Mouse (Mus musculus) liver, embryonic 12.5 days (tissue): Measurements from ENCODE around the gene Spata25. TPM values are rescaled to one million over a fixed set of nuclear protein-coding genes. Genes with fewer than 3 reads are reported as not detected.
A peak's percentile ranks its signal among the peaks of the same experiment; 100 is the strongest.

Experiments used
- ATAC-seq: fragments of 200-750 bp; cut with Nextera tagmentation; 2 replicates; pipeline ENCODE4 v1.8.0; 2017; ENCODE audit warnings: moderate number of reproducible peaks, mild to moderate bottlenecking, moderate library complexity
- H3K27ac ChIP-seq: fragments of 300-500 bp; sonication (generic); 2 replicates; pipeline ENCODE4 v1.5.1; 2016; ENCODE audit warnings: mild to moderate bottlenecking
- H3K27me3 ChIP-seq: fragments of 300-500 bp; sonication (generic); replicated peaks from 2 replicates; pipeline ENCODE4 v1.6.1; 2016; ENCODE audit warnings: mild to moderate bottlenecking, moderate library complexity
- H3K36me3 ChIP-seq: fragments of 300-500 bp; sonication (generic); 2 replicates; pipeline ENCODE4 v1.6.1; 2016; ENCODE audit warnings: mild to moderate bottlenecking, moderate library complexity
- H3K4me1 ChIP-seq: fragments of 300-500 bp; sonication (generic); 2 replicates; pipeline ENCODE4 v1.6.1; 2016
- H3K4me2 ChIP-seq: fragments of 300-500 bp; sonication (generic); 2 replicates; pipeline ENCODE4 v1.6.1; 2016; ENCODE audit warnings: mild to moderate bottlenecking, moderate library complexity
- H3K4me3 ChIP-seq: fragments of 300-500 bp; sonication (generic); 2 replicates; pipeline ENCODE4 v1.5.1; 2016; ENCODE audit warnings: mild to moderate bottlenecking, moderate library complexity
- H3K9ac ChIP-seq: fragments of 300-500 bp; sonication (generic); 2 replicates; pipeline ENCODE4 v1.6.1; 2016; ENCODE audit warnings: mild to moderate bottlenecking, moderate library complexity
- H3K9me3 ChIP-seq: fragments of 300-500 bp; sonication (generic); replicated peaks from 2 replicates; pipeline ENCODE4 v1.6.1; 2016; ENCODE audit warnings: mild to moderate bottlenecking, moderate library complexity
- WGBS: fragments of 180-500 bp; shearing (Covaris S2); methylation state at CpG from one replicate; pipeline ENCODE4 v1.1.7; 2016; ENCODE audit not compliant: insufficient replicate concordance; 5-methylcytosine and 5-hydroxymethylcytosine counted together
- polyA plus RNA-seq: library from polyadenylated mRNA; unstranded; fragments of >200 nt; fragmentation: Nextera tagmentation; extraction: Ambion mirVana; gene quantifications from 2 replicates; pipeline ENCODE4 v1.2.1, GENCODE M21; 2016

Gene Spata25
- polyA plus RNA-seq, 1 experiment from 2014 or later, result not detected

DNA sequence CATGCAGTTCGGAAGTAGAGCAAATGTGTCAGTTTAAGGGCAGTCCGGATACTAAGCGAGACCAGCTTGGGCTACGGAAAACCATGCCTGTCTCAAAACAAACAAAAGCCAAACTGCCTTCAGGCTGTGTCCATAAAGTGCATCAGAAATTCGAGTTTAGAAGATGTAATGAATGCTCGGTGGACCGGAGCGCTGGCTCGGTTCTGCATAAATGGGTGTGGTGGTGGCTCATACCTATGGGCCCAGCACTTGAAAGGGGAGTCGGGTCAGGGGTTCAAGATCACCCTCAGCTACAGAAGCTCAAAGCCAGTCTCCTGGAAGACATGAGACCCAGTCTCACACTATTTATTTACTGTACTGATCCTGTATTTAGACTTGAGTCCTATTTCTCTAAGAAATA is 40.6 kb downstream of the Spata25 start:
- Histone ChIP-seq H3K9ac (no peak overlapping the region), H3K4me1 (peaks cover 55% of the 10 kb centered on the region), H3K27me3 (peaks cover 36% of the 10 kb centered on the region), H3K36me3 (peaks cover 43% of the 10 kb centered on the region), H3K4me3 (no peak overlapping the region), H3K9me3 (no peaks in the 10 kb centered on the region), H3K4me2 (no peak overlapping the region), H3K27ac (no peak overlapping the region)
- ATAC-seq, result no peak
- WGBS, result 81% methylated on average over 10 of the region's 10 CpGs

DNA sequence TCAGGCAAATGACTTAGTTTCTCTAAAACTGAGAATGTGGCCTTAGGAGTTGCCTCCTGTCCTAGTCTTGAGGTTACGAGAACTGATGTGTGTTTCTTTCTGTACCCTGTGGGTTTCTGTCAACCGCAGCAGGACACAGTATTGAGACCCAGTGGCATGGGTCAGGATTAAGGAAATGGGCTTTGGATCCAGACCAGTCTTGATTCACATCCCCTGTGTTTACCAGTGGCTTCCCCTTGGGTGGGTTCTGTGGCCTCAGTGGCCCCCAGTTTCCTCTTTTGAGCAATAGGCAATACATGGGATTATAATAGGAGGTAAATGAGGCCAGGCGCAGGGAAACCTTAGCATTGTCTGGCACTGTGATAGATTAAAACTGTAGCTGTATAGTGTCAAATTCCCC is 41.3 kb downstream of the Spata25 start:
- Histone ChIP-seq H3K27me3 (peaks cover 38% of the 10 kb centered on the region), H3K4me2 (peak overlapping the region; percentile 99), H3K27ac (no peak overlapping the region), H3K4me3 (0 out of 2 replicates have a peak overlapping the region, but pooled peaks have one; percentile 70), H3K9ac (no peak overlapping the region), H3K9me3 (no peaks in the 10 kb centered on the region), H3K4me1 (peaks cover 55% of the 10 kb centered on the region), H3K36me3 (peaks cover 35% of the 10 kb centered on the region)
- 59% methylated on average over 3 of the region's 3 CpGs for WGBS
- no peak for ATAC-seq

DNA sequence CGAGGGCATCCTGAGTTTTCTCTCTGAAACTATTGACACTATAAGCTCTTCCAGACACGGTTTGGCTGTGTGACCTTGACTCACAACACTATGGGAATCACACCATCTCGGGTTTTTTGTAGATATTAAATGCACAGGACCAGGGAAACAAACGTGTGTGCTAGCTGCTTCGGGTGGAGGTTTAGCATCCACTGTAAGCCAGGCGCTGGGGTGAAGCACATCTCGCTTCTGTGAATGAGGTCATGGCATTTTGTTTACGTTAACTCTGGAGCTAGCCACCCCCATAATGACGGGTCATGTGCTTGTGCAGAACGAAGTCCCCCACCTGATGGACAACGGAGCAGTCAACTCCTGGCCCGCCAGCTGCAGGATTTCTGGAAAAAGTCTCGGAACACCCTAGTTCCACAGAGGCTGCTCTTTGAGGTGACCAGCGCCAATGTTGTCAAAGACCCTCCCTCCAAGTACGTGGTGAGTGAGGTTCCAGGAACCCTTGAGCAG is 41.9 kb downstream of the Spata25 start:
- H3K9ac ChIP-seq, result peak overlapping the region; percentile 79
- H3K27me3 ChIP-seq, result peaks cover 44% of the 10 kb centered on the region
- ATAC-seq, result no peak
- peaks cover 29% of the 10 kb centered on the region for H3K36me3 ChIP-seq
- peak overlapping the region; percentile 73 for H3K27ac ChIP-seq
- H3K4me2 ChIP-seq, result peak overlapping the region; percentile 99
- WGBS, result 14% methylated on average over 15 of the region's 15 CpGs
- peak overlapping the region; percentile 70 for H3K4me3 ChIP-seq
- no peaks in the 10 kb centered on the region for H3K9me3 ChIP-seq
- peaks cover 55% of the 10 kb centered on the region for H3K4me1 ChIP-seq

DNA sequence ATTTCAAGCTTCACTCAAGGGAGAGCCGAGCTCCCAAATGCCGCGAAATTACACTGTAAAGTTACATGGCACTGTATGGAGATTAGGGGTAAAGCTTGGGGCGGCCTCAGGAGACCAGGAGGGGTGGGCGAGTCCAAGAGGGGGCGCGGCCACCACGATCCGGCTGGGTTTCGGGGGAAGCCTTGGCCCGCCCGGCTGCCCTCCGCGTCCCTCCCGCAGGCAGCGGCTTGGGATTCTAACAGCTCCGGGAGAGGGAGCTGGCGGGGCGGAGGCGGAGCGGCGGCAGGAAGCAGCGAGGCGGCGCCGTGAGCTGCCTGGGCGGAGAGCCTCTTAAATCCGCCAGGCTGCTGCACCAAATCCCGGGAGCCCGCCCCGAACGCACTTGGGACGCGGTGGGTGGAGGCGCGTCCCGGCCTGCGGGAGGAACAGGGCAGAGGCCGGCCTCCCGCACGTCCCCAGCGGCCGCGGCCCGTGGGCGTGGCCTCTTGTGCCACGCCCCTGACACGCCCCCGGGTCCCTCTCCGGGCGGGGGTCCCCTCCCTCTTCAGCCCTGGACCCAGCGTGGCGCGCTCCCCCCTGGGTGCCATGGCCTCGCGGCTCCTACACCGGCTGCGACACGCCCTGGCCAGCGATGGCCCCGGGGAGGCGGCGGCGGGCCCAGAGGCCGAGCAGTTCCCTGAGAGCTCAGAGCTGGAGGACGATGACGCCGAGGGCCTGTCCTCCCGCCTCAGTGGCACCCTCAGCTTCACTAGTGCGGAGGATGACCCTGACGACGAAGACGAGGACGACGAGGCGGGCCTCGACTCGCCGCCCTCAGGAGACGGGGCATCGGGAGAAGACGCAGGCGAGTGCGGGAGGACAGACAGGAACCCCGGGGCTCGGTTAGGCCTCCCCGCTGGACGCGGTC is 42.6 kb downstream of the Spata25 start, which contains the start of gene Snx21:
Gene Snx21 (plus strand): TSS at position 343 of the 907 bp plus-strand sequence.
- peaks cover 22% of the 10 kb centered on the region; the same call in 1 of the 2 replicates for H3K36me3 ChIP-seq
- peak within 1 kb of the TSS; percentile 73 for H3K27ac ChIP-seq
- peak within 1 kb of the TSS; percentile 70 for H3K4me3 ChIP-seq
- 2% methylated on average over 84 of the region's 89 CpGs for WGBS
- peaks cover 45% of the 10 kb centered on the region for H3K27me3 ChIP-seq
- peak within 1 kb of the TSS; percentile 99 for H3K4me2 ChIP-seq
- peak within 1 kb of the TSS; percentile 79 for H3K9ac ChIP-seq
- H3K4me1 ChIP-seq, result peaks cover 53% of the 10 kb centered on the region
- ATAC-seq, result peak; percentile 88
- H3K9me3 ChIP-seq, result no peaks in the 10 kb centered on the region

GRCm38 (mm10) chr2:164784869-164785420 is 43.4 kb downstream of the Spata25 start:
- H3K27ac ChIP-seq, result peak overlapping the region; percentile 73; the same call in 1 of the 2 replicates
- no peak for ATAC-seq

DNA sequence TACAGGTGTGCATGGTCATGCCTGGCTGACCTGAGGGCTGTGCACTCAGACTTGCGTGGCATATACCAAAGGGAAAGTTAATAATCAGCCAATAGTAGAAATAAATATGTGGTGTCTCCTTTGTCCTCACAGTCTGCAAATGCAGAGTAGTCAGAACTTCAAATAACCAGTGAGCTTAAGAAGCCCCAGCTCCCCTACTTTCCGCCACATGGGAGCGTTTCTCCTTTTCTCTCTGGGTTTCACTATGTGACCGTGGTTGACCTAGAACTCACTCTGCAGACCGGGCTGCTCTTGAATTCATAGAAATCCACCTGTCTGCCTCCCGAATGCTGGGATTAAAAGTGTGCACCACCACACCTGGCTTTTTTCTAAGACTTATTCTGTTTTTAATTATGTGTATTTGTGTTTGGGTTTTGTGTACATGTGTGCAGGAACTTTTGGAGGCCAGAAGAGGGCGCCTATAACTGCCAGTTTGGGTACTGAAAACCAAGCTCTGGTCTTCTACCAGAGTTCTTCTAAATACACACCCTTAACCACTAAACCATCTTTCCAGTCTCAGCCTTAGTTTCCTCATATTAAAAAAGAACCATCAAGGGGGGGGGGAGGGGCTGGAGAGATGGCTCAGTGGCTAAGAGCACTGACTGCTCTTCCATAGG is 44.3 kb downstream of the Spata25 start:
- H3K4me1 ChIP-seq, result peaks cover 46% of the 10 kb centered on the region
- 0 out of 2 replicates have a peak overlapping the region, but pooled peaks have one; percentile 99 for H3K4me2 ChIP-seq
- ATAC-seq, result no peak
- H3K9me3 ChIP-seq, result no peaks in the 10 kb centered on the region
- H3K27me3 ChIP-seq, result peaks cover 62% of the 10 kb centered on the region
- H3K4me3 ChIP-seq, result no peak overlapping the region
- 67% methylated on average over 7 of the region's 7 CpGs for WGBS
- H3K36me3 ChIP-seq, result 0 out of 2 replicates have a peak, but pooled peaks cover 9% of the 10 kb centered on the region
- no peak overlapping the region for H3K27ac ChIP-seq
- no peak overlapping the region for H3K9ac ChIP-seq

More at GRCm38 (mm10) chr2:164784869-164785420, 43.4 kb downstream of the Spata25 start:
- Histone ChIP-seq H3K36me3 (peaks cover 15% of the 10 kb centered on the region; the same call in 1 of the 2 replicates), H3K9ac (peak overlapping the region; percentile 79), H3K4me2 (peak overlapping the region; percentile 99), H3K4me1 (peaks cover 46% of the 10 kb centered on the region), H3K27me3 (peaks cover 53% of the 10 kb centered on the region), H3K4me3 (peak overlapping the region; percentile 70), H3K9me3 (no peaks in the 10 kb centered on the region)
- 6% methylated on average over 7 of the region's 7 CpGs for WGBS

- WGBS, result 58% methylated on average over 4 of the region's 4 CpGs
- Histone ChIP-seq H3K4me1 (peaks cover 26% of the 10 kb centered on the region), H3K27me3 (peaks cover 80% of the 10 kb centered on the region), H3K9me3 (no peaks in the 10 kb centered on the region), H3K4me3 (no peak overlapping the region), H3K27ac (no peak overlapping the region), H3K36me3 (no peaks in the 10 kb centered on the region), H3K9ac (no peak overlapping the region), H3K4me2 (no peak overlapping the region)
- no peak for ATAC-seq
Observed at GRCm38 (mm10) chr2:164781876-164782275, 46.5 kb downstream of the Spata25 start.

GRCm38 (mm10) chr2:164779481-164780086 is 48.8 kb downstream of the Spata25 start, which contains the start of gene Tnnc2:
TSS of gene Tnnc2 (minus strand) at chr2:164779967.
- Histone ChIP-seq H3K4me2 (no peak within 1 kb of the TSS), H3K27ac (no peak within 1 kb of the TSS), H3K9me3 (no peaks in the 10 kb centered on the region), H3K4me3 (no peak within 1 kb of the TSS), H3K36me3 (no peaks in the 10 kb centered on the region), H3K4me1 (peaks cover 8% of the 10 kb centered on the region), H3K9ac (no peak within 1 kb of the TSS), H3K27me3 (peaks cover 80% of the 10 kb centered on the region)
- ATAC-seq, result no peak
- WGBS, result 69% methylated on average over 8 of the region's 8 CpGs

DNA sequence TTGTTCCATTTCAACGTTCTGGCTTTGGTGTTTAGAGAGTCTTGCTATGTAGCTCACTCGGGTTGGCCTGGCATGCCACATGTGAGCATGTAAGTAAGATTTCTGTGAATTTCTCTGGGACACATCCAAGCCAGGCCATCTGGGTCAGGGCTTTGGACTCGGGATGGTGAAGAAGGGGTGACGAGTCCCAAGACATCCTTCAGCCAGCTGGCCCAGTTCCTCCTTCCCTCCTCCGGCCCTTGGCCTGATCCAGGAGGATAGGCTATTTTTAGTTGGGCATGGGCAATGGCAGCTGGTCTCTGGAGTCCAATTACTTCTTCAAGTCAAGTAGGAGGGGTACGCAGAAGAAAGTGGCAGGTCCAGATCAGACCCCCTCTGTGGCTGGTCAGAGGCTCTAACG is 49.5 kb downstream of the Spata25 start:
- peaks cover 13% of the 10 kb centered on the region for H3K4me1 ChIP-seq
- peaks cover 72% of the 10 kb centered on the region for H3K27me3 ChIP-seq
- no peak overlapping the region for H3K4me2 ChIP-seq
- WGBS, result 64% methylated on average over 7 of the region's 7 CpGs
- H3K36me3 ChIP-seq, result no peaks in the 10 kb centered on the region
- H3K9me3 ChIP-seq, result no peaks in the 10 kb centered on the region
- no peak for ATAC-seq
- H3K27ac ChIP-seq, result no peak overlapping the region
- H3K4me3 ChIP-seq, result no peak overlapping the region
- H3K9ac ChIP-seq, result no peak overlapping the region

DNA sequence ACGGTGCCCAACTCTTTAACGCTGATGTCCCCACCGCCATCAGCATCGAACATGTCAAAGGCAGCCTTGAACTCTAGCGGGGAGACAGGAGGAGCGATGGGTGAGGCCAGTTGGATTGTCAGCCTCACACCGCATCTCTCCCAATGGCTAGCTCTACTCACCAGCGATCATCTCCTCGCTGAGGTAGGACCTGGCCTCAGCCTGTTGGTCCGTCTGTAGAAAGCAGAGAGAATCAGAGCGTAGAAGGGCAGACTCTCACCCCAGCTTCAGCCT is 50.4 kb downstream of the Spata25 start:
- H3K27me3 ChIP-seq, result peaks cover 68% of the 10 kb centered on the region
- ATAC-seq, result no peak
- no peaks in the 10 kb centered on the region for H3K9me3 ChIP-seq
- H3K27ac ChIP-seq, result no peak overlapping the region
- H3K36me3 ChIP-seq, result peaks cover 8% of the 10 kb centered on the region
- WGBS, result 78% methylated on average over 11 of the region's 11 CpGs
- no peak overlapping the region for H3K4me2 ChIP-seq
- H3K4me1 ChIP-seq, result peaks cover 21% of the 10 kb centered on the region
- no peak overlapping the region for H3K9ac ChIP-seq
- no peak overlapping the region for H3K4me3 ChIP-seq

DNA sequence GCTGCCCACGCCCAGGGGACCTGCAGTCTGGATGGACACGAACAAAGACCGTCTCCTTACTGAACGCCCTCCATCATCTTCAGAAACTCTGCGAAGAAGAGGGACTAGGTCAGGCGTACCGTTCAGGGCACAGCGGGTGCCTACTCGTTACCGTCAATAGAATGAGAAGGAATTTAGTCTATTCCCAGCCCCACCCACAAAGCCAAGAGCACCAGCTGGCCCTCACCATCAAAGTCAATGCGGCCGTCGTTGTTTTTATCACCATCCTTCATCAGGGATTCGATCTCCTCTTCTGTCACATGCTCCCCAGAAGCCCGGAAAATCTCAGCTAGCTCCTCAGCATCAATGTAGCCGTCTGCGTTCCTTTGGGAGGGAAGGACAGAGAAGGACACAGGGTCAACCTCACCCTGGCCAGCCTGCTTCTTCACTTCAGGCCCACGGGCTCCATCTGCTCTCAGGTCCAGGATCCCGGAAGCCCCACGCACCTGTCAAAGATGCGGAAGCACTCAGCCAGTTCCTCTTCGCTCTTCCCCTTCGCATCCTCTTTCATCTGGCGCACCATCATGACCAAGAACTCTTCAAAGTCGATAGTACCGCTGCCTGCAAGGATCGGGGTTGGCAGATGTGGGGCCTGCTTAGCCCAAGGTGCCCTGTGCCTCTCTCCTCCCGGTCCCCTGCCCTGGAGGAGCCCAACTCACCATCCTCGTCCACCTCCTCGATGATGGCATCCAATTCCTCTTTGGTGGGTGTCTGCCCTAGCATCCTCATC is 50.9 kb downstream of the Spata25 start:
- H3K4me2 ChIP-seq, result no peak overlapping the region
- no peak overlapping the region for H3K27ac ChIP-seq
- H3K27me3 ChIP-seq, result peaks cover 68% of the 10 kb centered on the region
- H3K4me3 ChIP-seq, result no peak overlapping the region
- 70% methylated on average over 30 of the region's 30 CpGs for WGBS
- no peak for ATAC-seq
- peaks cover 26% of the 10 kb centered on the region for H3K4me1 ChIP-seq
- no peak overlapping the region for H3K9ac ChIP-seq
- no peaks in the 10 kb centered on the region for H3K9me3 ChIP-seq
- H3K36me3 ChIP-seq, result peaks cover 13% of the 10 kb centered on the region
